Mouse (Mus musculus): ENCODE data around the gene Il1rapl1.

- TF ChIP-seq POLR2A (IDR thresholded peaks at IDR 0.05; ENCODE audit: control insufficient read depth, low read depth, low read length) (no peak), CTCF (IDR thresholded peaks at IDR 0.05; ENCODE audit: control insufficient read depth, insufficient read depth, insufficient replicate concordance, low read depth, low read length) (no peak)
Observed at GRCm38 (mm10) chrX:86728803-86729202, 1386.6 kb downstream of the Il1rapl1 start.

Measured in testis, adult 2 months (tissue).